Mouse (Mus musculus): ENCODE measurements at regions not wholly inside any gene's neighbourhood (a gene's known extent, or its start where the extent isn't known, plus 50 kb on each side); places are given as distances from the start of the nearest gene placed in this dataset.

GRCm38 (mm10) chr7:83077919-83078265, 210.8 kb downstream of the Mex3b start:
- no peak for DNase-seq (ENCODE audit: low spot score)

GRCm38 (mm10) chr7:83078695-83079094, 211.6 kb downstream of the Mex3b start:
- DNase-seq (ENCODE audit: low spot score), result no peak

- DNase-seq (ENCODE audit: low spot score), result no peak
Measured at GRCm38 (mm10) chr7:83079842-83080241, 212.7 kb downstream of the Mex3b start.

GRCm38 (mm10) chr7:83084496-83085082, 217.5 kb downstream of the Mex3b start:
- no peak for DNase-seq (ENCODE audit: low spot score)

GRCm38 (mm10) chr7:83085547-83086158, 218.5 kb downstream of the Mex3b start:
- DNase-seq (ENCODE audit: low spot score), result no peak

GRCm38 (mm10) chr7:83087408-83087807, 220.3 kb downstream of the Mex3b start:
- DNase-seq (ENCODE audit: low spot score), result no peak

- no peak for DNase-seq (ENCODE audit: low spot score)
Measured at GRCm38 (mm10) chr7:83088125-83088524, 221.0 kb downstream of the Mex3b start.

GRCm38 (mm10) chr7:83089330-83089982, 222.3 kb downstream of the Mex3b start:
- peak; percentile 71 for DNase-seq (ENCODE audit: low spot score)

- DNase-seq (ENCODE audit: low spot score), result peak; percentile 52
Measured at GRCm38 (mm10) chr7:83093923-83094355, 226.8 kb downstream of the Mex3b start.

- no peak for DNase-seq (ENCODE audit: low spot score)
Measured at GRCm38 (mm10) chr7:83094899-83095298, 227.8 kb downstream of the Mex3b start.

GRCm38 (mm10) chr7:83095593-83095992, 228.5 kb downstream of the Mex3b start:
- DNase-seq (ENCODE audit: low spot score), result no peak

GRCm38 (mm10) chr7:83104426-83104825, 237.3 kb downstream of the Mex3b start:
- no peak for DNase-seq (ENCODE audit: low spot score)

GRCm38 (mm10) chr7:83105672-83106071, 238.5 kb downstream of the Mex3b start:
- no peak for DNase-seq (ENCODE audit: low spot score)

GRCm38 (mm10) chr7:83111217-83111823, 244.2 kb downstream of the Mex3b start:
- no peak for DNase-seq (ENCODE audit: low spot score)

GRCm38 (mm10) chr7:83116487-83116886, 249.4 kb downstream of the Mex3b start:
- no peak for DNase-seq (ENCODE audit: low spot score)

GRCm38 (mm10) chr7:83117065-83117464, 249.9 kb downstream of the Mex3b start:
- no peak for DNase-seq (ENCODE audit: low spot score)

- no peak for DNase-seq (ENCODE audit: low spot score)
Measured at GRCm38 (mm10) chr7:83126196-83126595, 259.1 kb downstream of the Mex3b start.

- DNase-seq (ENCODE audit: low spot score), result no peak
Measured at GRCm38 (mm10) chr7:83140216-83140615, 273.1 kb downstream of the Mex3b start.

GRCm38 (mm10) chr7:83140658-83141057, 273.5 kb downstream of the Mex3b start:
- DNase-seq (ENCODE audit: low spot score), result no peak

GRCm38 (mm10) chr7:83144018-83144417, 276.9 kb downstream of the Mex3b start:
- no peak for DNase-seq (ENCODE audit: low spot score)

- DNase-seq (ENCODE audit: low spot score), result no peak
Measured at GRCm38 (mm10) chr7:83145551-83145950, 278.4 kb downstream of the Mex3b start.

GRCm38 (mm10) chr7:83161226-83161625, 294.1 kb downstream of the Mex3b start:
- DNase-seq (ENCODE audit: low spot score), result no peak

- DNase-seq (ENCODE audit: low spot score), result no peak
Measured at GRCm38 (mm10) chr7:83162868-83163267, 295.7 kb downstream of the Mex3b start.

Data from embryo, embryonic 10 days (tissue).